ENCODE assay signal across 15 mouse cellular contexts in genomic region chr17:87508582-87509253, GRCm38 (mm10).
A peak's percentile ranks its signal among the peaks of the same experiment; 100 is the strongest.
DNase-seq lines count a peak whose midpoint lies in the region; ATAC-seq and TF ChIP-seq lines count a peak whose summit lies in the region.
"Had no signal": no experiment of that assay in that cellular context is flagged by ENCODE, and none has a peak within 500 bp of the region (broad histone marks: within the 10 kb centered on the region; RNA-seq: fewer than 3 reads in every experiment).

No protein-coding gene starts in this region.

- no peaks in the 10 kb centered on the region for H3K9me3 ChIP-seq in forebrain, embryonic 10.5 days
- no peaks in the 10 kb centered on the region for H3K9me3 ChIP-seq in forebrain, postnatal 0 days (ENCODE audit: low read length)
- H3K9me3 ChIP-seq in hindbrain, embryonic 10.5 days = no peaks in the 10 kb centered on the region
- no peaks in the 10 kb centered on the region for H3K9me3 ChIP-seq in hindbrain, embryonic 16.5 days (ENCODE audit: control insufficient read depth, low read length)
- no peaks in the 10 kb centered on the region for H3K9me3 ChIP-seq in intestine, embryonic 14.5 days (ENCODE audit: control insufficient read depth, low read length)
- no peaks in the 10 kb centered on the region for H3K9me3 ChIP-seq in stomach, embryonic 15.5 days
- H3K9me3 ChIP-seq: lung, embryonic 15.5 days; midbrain, embryonic 12.5 days had no signal

- DNase-seq in forebrain, embryonic 10.5 days (ENCODE audit: extremely low spot score, low spot score) = no peak
- DNase-seq in forebrain, postnatal 0 days = no peak
- DNase-seq in hindbrain, embryonic 10.5 days (ENCODE audit: low spot score) = no peak
- peak; percentile 56 for DNase-seq in intestine, embryonic 14.5 days (ENCODE audit: low spot score)
- no peak for DNase-seq in layer of hippocampus, adult 11-12 months (ENCODE audit: low spot score)
- DNase-seq: adrenal gland, adult 8-10 months; heart, postnatal 4 days; retina, postnatal 1 day; thymus, postnatal 36 days had no signal

- WGBS in forebrain, embryonic 10.5 days = 71% methylated on average over 16 of the region's 16 CpGs
- WGBS in forebrain, postnatal 0 days = 75% methylated on average over 16 of the region's 16 CpGs
- 70% methylated on average over 16 of the region's 16 CpGs for WGBS in hindbrain, embryonic 10.5 days
- WGBS in hindbrain, embryonic 16.5 days = 72% methylated on average over 16 of the region's 16 CpGs
- 73% methylated on average over 16 of the region's 16 CpGs for WGBS in intestine, embryonic 14.5 days
- 65% methylated on average over 16 of the region's 16 CpGs for WGBS in stomach, embryonic 15.5 days

- no peak overlapping the region for H3K4me3 ChIP-seq in forebrain, embryonic 10.5 days
- H3K4me3 ChIP-seq in forebrain, postnatal 0 days (ENCODE audit: low read depth, low read length) = no peak overlapping the region
- no peak overlapping the region for H3K4me3 ChIP-seq in hindbrain, embryonic 10.5 days
- H3K4me3 ChIP-seq in hindbrain, embryonic 16.5 days (ENCODE audit: low read length) = no peak overlapping the region
- H3K4me3 ChIP-seq in intestine, embryonic 14.5 days (ENCODE audit: low read depth, low read length) = no peak overlapping the region
- no peak overlapping the region for H3K4me3 ChIP-seq in stomach, embryonic 15.5 days (replicated peaks)
- H3K4me3 ChIP-seq: lung, embryonic 15.5 days; midbrain, embryonic 12.5 days had no signal

- no peak for TF ChIP-seq CTCF in forebrain, postnatal 0 days (IDR thresholded peaks at IDR 0.05; ENCODE audit: low read depth)

- no peak overlapping the region for H3K4me2 ChIP-seq in forebrain, postnatal 0 days (ENCODE audit: low read depth)
- no peak overlapping the region for H3K4me2 ChIP-seq in hindbrain, embryonic 16.5 days (ENCODE audit: low read length)
- H3K4me2 ChIP-seq in intestine, embryonic 14.5 days (ENCODE audit: low read length) = no peak overlapping the region
- H3K4me2 ChIP-seq in stomach, embryonic 15.5 days = no peak overlapping the region
- H3K4me2 ChIP-seq: lung, embryonic 15.5 days; midbrain, embryonic 12.5 days had no signal

- H3K27ac ChIP-seq in forebrain, embryonic 10.5 days = peak overlapping the region; percentile 48
- H3K27ac ChIP-seq in forebrain, postnatal 0 days (ENCODE audit: low read depth, low read length) = no peak overlapping the region
- 0 out of 2 replicates have a peak overlapping the region, but pooled peaks have one; percentile 53 for H3K27ac ChIP-seq in hindbrain, embryonic 10.5 days
- H3K27ac ChIP-seq in hindbrain, embryonic 16.5 days (ENCODE audit: low read depth, low read length) = no peak overlapping the region
- no peak overlapping the region for H3K27ac ChIP-seq in intestine, embryonic 14.5 days (ENCODE audit: low read depth)
- no peak overlapping the region for H3K27ac ChIP-seq in stomach, embryonic 15.5 days
- H3K27ac ChIP-seq: liver, embryonic 14.5 days had no signal

- H3K36me3 ChIP-seq in forebrain, embryonic 10.5 days (replicated peaks) = no peaks in the 10 kb centered on the region
- H3K36me3 ChIP-seq in forebrain, postnatal 0 days (ENCODE audit: insufficient read depth) = no peaks in the 10 kb centered on the region
- no peaks in the 10 kb centered on the region for H3K36me3 ChIP-seq in hindbrain, embryonic 10.5 days
- no peaks in the 10 kb centered on the region for H3K36me3 ChIP-seq in hindbrain, embryonic 16.5 days (ENCODE audit: control insufficient read depth, insufficient read depth, low read length)
- no peaks in the 10 kb centered on the region for H3K36me3 ChIP-seq in intestine, embryonic 14.5 days (ENCODE audit: control insufficient read depth, insufficient read depth, low read length)
- no peaks in the 10 kb centered on the region for H3K36me3 ChIP-seq in stomach, embryonic 15.5 days
- H3K36me3 ChIP-seq: lung, embryonic 15.5 days; midbrain, embryonic 12.5 days had no signal

- peaks cover 37% of the 10 kb centered on the region for H3K4me1 ChIP-seq in forebrain, embryonic 10.5 days
- H3K4me1 ChIP-seq in forebrain, postnatal 0 days (ENCODE audit: insufficient read depth) = no peaks in the 10 kb centered on the region
- peaks cover 37% of the 10 kb centered on the region for H3K4me1 ChIP-seq in hindbrain, embryonic 10.5 days (replicated peaks)
- no peaks in the 10 kb centered on the region; the same call in 1 of the 2 replicates for H3K4me1 ChIP-seq in hindbrain, embryonic 16.5 days (ENCODE audit: control insufficient read depth, insufficient read depth, low read depth, low read length)
- H3K4me1 ChIP-seq in intestine, embryonic 14.5 days (replicated peaks; ENCODE audit: control insufficient read depth, insufficient read depth, low read length) = peaks cover 5% of the 10 kb centered on the region; the same call in 1 of the 2 replicates
- H3K4me1 ChIP-seq in stomach, embryonic 15.5 days = no peaks in the 10 kb centered on the region

- no peak; the same call in 1 of the 2 replicates for ATAC-seq in forebrain, postnatal 0 days
- no peak for ATAC-seq in hindbrain, embryonic 16.5 days
- peak; percentile 26 for ATAC-seq in intestine, embryonic 14.5 days (replicated peaks; ENCODE audit: low FRiP score, low TSS enrichment, low read depth)
- ATAC-seq in stomach, embryonic 15.5 days (ENCODE audit: insufficient read depth, low FRiP score, low read depth) = peak; percentile 27; the same call in 1 of the 2 replicates
- ATAC-seq in megakaryocyte-erythroid progenitor cell, adult 5-6 weeks (replicated peaks; ENCODE audit: low FRiP score, low TSS enrichment, poor library complexity, severe bottlenecking) = no peak

- no peaks in the 10 kb centered on the region; the same call in 1 of the 2 replicates for H3K27me3 ChIP-seq in forebrain, embryonic 10.5 days (ENCODE audit: poor library complexity, severe bottlenecking)
- H3K27me3 ChIP-seq in forebrain, postnatal 0 days (ENCODE audit: insufficient read depth, low read length) = no peaks in the 10 kb centered on the region
- H3K27me3 ChIP-seq in hindbrain, embryonic 10.5 days (ENCODE audit: insufficient read depth, poor library complexity, severe bottlenecking) = peaks cover 11% of the 10 kb centered on the region; the same call in 1 of the 2 replicates
- H3K27me3 ChIP-seq in hindbrain, embryonic 16.5 days (replicated peaks; ENCODE audit: control insufficient read depth, insufficient read depth, low read length) = no peaks in the 10 kb centered on the region
- no peaks in the 10 kb centered on the region for H3K27me3 ChIP-seq in intestine, embryonic 14.5 days (replicated peaks; ENCODE audit: control insufficient read depth, insufficient read depth, low read length)
- no peaks in the 10 kb centered on the region for H3K27me3 ChIP-seq in stomach, embryonic 15.5 days (replicated peaks)
- H3K27me3 ChIP-seq: lung, embryonic 15.5 days had no signal

- no peak overlapping the region for H3K9ac ChIP-seq in forebrain, postnatal 0 days
- H3K9ac ChIP-seq in hindbrain, embryonic 16.5 days (ENCODE audit: low read depth, low read length) = no peak overlapping the region
- H3K9ac ChIP-seq in intestine, embryonic 14.5 days (ENCODE audit: low read length) = no peak overlapping the region
- H3K9ac ChIP-seq in stomach, embryonic 15.5 days = no peak overlapping the region
- H3K9ac ChIP-seq: liver, embryonic 14.5 days; lung, embryonic 15.5 days; midbrain, embryonic 12.5 days had no signal

Comparison
In these comparisons a context has a peak if more than half of its experiments do, and no peak if none do; other contexts are left out.
1. H3K27ac ChIP-seq: peak in forebrain, embryonic 10.5 days (single experiment) and hindbrain, embryonic 10.5 days (single experiment); none in forebrain, postnatal 0 days (single experiment), hindbrain, embryonic 16.5 days (single experiment), intestine, embryonic 14.5 days (single experiment) and stomach, embryonic 15.5 days (single experiment).
2. ATAC-seq: peak in intestine, embryonic 14.5 days (single experiment) and stomach, embryonic 15.5 days (single experiment); none in forebrain, postnatal 0 days (single experiment), hindbrain, embryonic 16.5 days (single experiment) and megakaryocyte-erythroid progenitor cell, adult 5-6 weeks (single experiment).